Mouse (Mus musculus): ENCODE data around the gene Cpne4.

GRCm38 (mm10) chr9:104646348-104646994 lies 99.4 kb downstream of the Cpne4 start:
- TF ChIP-seq CTCF (IDR thresholded peaks at IDR 0.05; ENCODE audit: low read depth) (no peak), EP300 (IDR thresholded peaks at IDR 0.05; ENCODE audit: low read depth) (no peak)
